Mouse (Mus musculus): Measurements from ENCODE around the gene Map2k3.

The Map2k3 gene

GRCm38 (mm10) chr11:60927264-60927663 lies 4.6 kb upstream of the Map2k3 start:
- DNase-seq (ENCODE audit: low spot score), result peak; percentile 98

DNA sequence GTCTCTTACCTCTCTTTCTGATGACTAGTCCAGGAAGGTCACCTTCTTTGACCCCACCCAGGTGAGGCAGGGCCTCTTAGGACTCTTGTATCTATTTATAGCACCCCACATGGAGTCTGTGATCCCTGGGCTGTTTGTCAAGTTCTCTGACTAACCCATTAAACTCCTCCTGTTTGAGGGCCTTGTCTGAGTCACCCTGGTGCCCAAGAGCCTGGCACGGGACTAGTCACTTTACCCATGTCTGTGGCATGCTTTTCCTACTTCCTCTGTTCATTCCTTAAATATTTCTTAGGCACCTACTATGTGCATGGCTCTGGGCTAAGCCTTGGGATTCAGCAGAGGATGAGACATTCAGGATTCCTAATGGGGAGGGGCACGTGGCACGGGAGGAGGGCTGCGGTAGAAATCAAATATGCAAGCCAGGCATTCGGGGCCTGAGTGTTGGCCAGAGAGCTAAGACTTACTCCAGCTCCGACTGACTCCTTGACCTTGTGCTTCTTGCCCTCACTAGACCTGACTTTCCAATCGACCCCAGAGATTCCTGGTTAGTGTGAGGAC lies 1.0 kb upstream of the Map2k3 start:
- no peak for DNase-seq (ENCODE audit: low spot score)

GRCm38 (mm10) chr11:60931282-60931868 lies 458 bp upstream of the Map2k3 start:
- no peak for DNase-seq (ENCODE audit: low spot score)

DNA sequence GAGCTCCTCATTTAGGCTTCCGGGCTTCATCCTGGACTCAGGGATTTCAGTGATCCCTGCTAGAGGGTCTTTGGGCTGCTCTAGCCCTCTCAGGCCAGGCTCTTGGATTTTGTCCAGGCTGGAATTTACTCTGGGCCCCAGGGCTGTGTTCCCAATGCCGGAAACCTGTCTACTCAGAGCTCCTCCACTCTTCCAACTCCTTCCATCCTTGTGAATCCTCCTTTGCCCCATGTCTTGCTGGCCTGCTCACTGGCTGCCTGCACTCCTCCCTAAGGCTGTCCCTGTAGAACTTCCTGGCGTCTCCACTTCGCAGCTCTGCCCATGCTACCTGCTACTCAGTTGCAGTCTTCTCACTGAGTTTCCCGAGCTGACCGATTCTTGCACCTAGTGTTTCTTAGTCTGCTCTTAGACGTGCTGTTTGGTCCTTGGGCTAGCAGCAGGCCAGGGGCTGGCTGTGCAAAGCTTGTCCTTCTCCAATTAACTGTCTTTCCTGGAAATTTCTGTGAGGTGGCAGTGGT lies 729 bp downstream of the Map2k3 start:
- DNase-seq (ENCODE audit: low spot score), result no peak

- DNase-seq (ENCODE audit: low spot score), result no peak
Observed at GRCm38 (mm10) chr11:60933178-60933930, 1.5 kb downstream of the Map2k3 start.

- DNase-seq (ENCODE audit: low spot score), result no peak
Observed at GRCm38 (mm10) chr11:60934795-60935194, 3.0 kb downstream of the Map2k3 start.

DNA sequence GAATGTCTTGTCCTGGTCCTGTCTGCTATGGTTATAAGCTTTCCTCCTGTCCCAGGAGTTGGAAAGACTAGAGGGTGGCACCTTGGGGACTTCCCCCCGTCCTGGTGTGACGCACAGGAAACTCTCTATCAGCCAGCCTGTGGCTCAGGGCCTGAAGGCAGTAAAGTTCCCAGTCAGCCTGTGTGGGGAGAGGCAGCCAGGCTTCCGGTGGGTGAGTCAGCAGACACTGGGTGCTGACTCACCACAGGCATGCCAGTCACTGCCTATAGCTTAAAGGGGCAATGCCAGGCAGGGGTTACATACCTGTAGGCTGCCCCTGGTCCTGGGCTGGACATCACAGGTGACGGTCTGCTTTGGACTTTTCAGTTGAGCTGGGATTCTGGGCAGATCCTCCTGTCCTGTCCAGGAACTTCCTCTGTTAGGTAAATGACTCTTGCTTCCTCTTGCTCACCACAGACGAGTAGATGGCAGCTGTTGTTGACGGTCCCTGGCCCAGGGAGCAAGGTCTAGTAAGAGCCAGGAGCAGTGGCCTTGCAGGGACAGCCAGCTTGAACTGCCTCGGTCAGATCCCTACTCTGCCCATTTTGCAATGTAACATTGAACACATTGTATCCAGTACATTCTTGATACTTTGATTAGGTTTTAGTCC lies 3.6 kb downstream of the Map2k3 start:
- no peak for DNase-seq (ENCODE audit: low spot score)

DNA sequence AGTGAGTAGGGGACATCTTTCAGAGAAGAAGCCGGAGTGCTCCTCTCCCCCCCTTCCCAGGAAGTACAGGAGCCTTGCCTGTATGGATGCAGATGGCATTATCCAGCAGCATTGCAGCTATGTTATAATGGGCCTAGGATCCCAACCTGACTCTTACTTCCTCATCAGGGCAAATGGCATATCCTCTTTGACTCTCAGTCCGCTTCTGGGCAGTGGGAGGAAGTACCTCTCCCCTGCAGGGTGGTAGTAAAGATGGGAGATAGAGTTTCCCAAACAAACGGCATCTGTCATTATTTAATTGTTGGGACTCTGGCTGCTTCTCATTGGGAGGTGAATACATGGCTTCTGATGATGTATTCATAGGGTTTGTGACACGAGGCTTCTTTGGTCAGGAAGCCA lies 4.1 kb downstream of the Map2k3 start:
- no peak for DNase-seq (ENCODE audit: low spot score)

GRCm38 (mm10) chr11:60937611-60938010 lies 5.8 kb downstream of the Map2k3 start:
- no peak for DNase-seq (ENCODE audit: low spot score)

GRCm38 (mm10) chr11:60939487-60939886 lies 7.7 kb downstream of the Map2k3 start:
- no peak for DNase-seq (ENCODE audit: low spot score)

GRCm38 (mm10) chr11:60940501-60940900 lies 8.7 kb downstream of the Map2k3 start:
- no peak for DNase-seq (ENCODE audit: low spot score)

DNA sequence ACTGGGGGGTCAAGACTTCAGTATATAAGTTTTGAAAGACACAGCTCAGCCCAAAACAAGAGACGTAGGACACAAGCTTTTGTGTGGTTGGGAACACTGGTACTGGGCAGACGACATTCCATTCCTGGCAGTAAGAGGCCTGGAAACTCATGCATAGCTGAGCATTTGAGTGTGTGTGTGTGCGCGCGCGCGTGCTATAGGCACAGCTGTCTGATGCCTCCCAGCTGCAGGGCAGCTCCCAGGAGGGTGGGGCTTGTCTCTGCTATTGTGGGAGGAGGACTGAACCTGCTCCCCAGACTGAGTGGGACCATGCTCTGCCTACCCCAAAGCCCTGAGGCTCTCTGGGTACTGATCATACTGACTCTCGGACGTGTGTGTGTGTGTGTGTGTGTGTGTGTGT lies 9.5 kb downstream of the Map2k3 start:
- peak; percentile 41 for DNase-seq (ENCODE audit: low spot score)

DNA sequence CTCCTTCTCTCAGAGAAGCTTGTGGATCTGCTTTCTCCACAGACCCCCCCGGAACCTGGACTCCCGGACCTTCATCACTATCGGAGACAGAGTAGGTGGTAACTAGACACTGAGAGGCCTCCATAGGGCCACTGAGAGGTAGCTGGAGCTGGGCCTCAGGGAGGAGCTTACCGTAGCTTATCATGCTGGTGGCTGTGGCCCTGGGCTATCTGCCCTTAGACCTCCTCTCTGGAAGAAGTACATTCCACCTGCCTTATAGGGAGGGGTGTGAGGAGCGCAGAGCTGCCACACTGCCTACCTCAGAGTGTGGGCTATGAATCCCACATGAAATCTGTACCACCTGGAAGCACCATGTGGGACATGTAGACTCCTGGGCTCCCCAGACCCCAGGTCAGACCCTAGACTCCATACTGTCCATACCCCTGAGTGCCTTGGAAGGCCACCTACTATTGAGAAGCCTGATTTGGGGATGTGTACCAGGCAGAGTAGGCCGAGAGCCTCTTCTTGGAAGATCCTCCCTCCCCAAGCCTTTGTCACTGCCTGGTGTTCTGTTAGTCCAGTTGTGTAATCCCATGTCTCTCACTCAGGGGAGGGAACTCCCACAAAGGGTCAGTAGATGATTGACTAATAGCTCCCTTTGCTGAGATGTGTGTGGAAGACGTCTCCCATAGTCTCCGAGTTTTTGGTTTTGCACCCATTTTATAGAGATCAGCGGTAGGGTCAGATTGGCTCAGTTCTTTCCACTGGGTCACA lies 10.6 kb downstream of the Map2k3 start:
- no peak for DNase-seq (ENCODE audit: low spot score)

DNA sequence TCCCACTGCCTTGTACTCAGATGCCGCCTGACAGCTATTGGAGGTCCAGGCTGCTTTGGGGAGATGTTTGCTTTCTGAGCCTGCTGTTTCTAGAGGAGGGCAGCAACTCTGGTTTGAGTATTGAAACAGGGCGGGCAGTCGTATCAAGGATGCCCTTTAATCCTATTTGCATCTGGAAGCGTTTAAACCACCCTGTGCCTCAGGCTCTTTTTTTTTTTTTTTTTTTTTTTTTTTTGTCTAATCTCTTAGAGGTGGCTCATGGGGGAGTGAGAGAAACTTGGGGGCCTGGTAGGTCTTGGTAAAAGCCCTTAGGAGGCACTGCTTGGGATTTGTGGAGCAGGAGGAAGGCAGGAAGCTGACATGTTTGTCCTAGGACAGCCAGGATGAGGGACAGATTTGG lies 13.2 kb downstream of the Map2k3 start:
- DNase-seq (ENCODE audit: low spot score), result no peak

DNA sequence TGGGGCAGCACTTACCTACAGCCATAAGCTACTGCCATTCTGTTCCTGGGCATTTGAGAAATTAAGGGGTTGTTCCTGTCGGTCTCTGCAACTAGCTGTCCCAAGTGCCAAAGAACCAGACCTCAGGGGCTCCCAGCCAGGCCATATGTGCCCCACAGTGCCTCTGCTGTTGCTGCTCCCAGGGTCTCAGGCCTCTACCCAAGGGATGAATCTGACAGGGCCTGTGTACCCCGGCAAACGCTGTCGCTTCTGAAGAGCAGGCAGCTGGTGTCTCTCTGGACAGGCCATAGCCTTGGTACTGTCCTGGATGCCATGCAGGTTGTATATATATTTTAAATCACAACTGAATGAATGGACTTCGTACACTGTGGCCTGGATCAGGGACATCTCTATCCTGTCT lies 20.1 kb downstream of the Map2k3 start:
- no peak for DNase-seq (ENCODE audit: low spot score)

DNA sequence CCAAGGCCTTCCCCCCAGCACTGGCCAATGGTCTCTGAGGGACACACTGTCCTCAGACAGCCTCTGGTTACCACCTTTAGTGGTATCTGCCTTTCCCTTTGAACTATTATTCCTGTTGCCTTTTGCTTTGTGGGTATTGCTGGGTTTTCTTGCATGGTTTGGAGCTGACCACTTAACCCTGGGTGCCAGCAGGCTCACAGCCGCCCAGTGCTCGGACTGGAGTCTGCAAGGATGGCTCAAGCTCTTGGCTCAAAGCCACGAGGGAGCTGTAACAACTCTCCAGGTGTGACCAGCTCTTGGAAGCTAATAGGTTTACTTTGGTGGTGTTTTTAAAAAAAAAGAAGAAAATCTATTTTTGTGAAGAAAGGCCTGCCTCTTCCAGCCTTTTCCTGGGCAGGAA lies 20.5 kb downstream of the Map2k3 start:
- DNase-seq (ENCODE audit: low spot score), result no peak

DNA sequence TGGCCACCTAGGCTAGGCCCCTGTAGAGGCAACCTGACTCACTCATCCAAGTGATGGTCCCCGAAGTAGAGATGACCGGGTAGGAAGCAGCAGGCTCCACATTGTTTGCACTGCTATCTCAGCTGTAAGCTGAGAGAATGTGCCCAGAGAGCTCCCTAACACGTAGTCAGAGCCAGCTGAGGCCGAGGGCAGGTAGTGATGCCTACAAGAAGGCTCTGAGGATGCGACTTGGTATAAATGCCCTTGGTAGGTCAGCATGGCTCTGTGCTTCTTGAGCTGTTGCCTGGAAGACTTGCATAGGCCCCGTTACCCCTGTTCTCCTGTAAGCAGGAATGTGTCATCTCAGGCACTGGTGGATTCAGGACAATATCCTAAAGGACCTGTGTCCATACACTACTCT lies 21.2 kb downstream of the Map2k3 start:
- no peak for DNase-seq (ENCODE audit: low spot score)

DNA sequence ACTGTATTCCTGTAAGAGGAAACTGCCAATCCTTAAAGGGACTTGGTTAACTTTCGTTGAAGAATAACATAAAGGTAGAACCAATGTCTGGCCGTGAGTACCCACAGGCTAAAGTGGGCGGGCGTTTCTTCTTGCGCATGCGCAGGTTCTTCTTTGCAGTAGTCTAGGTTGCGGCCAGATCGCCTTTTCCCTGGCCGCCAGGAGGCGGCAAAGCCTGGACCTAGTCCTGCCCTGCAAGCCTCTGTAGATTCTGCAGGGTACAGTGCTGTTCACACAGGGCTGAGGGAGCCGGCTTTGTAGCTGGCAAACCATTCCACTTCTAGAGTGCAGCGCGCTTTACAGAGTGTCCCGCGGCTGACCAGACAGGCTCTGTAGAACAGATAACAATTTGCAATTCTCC lies 22.0 kb downstream of the Map2k3 start:
- peak; percentile 96 for DNase-seq (ENCODE audit: low spot score)

DNA sequence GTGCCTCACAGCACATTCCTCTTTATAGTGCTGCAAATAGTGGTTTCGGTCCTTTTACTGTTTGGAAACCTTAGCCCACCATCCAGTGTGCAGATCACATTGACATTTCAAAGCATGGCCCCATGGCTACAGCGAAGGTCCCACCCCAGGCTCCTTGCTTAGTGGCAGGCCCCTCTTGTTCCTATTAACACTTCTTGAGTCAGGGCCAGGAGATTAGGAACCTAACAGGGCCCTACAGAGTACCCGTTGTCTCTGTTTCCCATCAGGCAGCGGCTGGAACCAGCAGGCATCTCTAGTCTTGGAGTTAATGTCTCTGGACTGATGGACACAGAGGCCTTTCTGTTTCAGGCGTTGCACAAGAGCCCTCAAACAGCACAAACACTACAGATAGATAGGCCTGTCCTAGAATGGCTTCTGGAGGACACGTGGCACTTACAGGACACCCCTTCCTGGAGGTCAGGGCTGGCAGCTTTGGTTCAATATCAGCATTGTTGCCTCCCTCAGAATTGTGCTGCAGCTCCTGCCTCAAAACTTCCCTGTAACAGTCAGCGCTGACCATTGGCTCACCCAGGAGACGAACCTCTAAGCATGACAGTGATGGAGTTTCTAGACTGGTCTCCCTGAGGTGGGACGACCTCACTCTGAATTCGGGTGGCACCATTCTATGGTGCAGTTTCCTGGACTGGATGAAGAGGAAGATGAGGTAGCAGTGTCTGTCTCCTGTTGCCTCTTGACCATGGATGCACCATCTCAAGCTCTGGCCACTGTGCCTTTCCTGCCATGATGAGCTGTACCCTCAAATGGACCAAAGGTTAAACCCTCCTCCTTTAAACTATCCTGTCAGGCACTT lies 22.6 kb downstream of the Map2k3 start:
- DNase-seq (ENCODE audit: low spot score), result no peak

DNA sequence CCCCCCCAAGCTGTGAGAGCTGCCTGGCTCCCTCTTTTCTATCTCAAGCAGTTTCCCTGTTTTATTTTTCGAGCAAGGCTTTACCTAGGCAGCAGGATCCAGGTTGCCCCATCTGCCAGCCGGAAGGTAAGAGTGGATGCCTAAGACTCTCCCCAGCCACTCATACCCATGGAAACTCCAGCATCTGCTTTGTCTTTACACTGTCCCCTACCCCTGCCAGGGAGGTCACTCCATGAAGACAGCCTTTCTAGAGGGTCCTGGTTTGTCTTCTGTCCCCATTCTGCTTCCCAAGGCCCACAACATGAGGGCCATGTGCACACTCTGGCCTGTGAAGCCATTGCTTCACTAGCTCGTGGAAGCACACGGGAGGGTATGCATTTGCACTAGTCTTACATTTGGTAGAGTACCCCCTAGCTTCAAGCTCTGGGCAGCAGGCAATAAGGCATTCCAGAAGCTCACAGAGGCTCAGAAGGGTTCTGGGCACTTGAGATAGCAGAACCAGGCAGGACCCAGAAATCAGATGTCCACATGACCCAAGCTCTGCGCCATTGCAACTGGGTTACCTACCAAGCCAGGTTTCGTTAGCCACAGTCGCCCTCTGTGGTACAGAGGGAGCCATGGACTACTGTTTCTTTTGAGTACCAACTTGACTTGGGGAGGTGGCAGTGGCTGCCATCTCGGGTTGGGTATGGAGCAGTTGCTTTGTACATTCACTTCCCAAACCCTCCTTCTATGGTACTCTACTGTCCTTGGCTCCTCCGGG lies 24.0 kb downstream of the Map2k3 start:
- DNase-seq (ENCODE audit: low spot score), result no peak

Data from embryo, embryonic 10.5 days (tissue).